Mouse (Mus musculus): ENCODE data around the gene Kcnk4. TPM values are rescaled to one million over a fixed set of nuclear protein-coding genes. Genes with fewer than 3 reads are reported as not detected.
A peak's percentile ranks its signal among the peaks of the same experiment; 100 is the strongest.

The Kcnk4 gene
- polyA plus RNA-seq, 1 experiment from 2014 or later = 0.18 TPM

- Histone ChIP-seq H3K9me3 (ENCODE audit: control insufficient read depth, low read length) (no peaks in the 10 kb centered on the region), H3K27ac (ENCODE audit: low read depth, low read length) (peak overlapping the region; percentile 99), H3K4me2 (peak overlapping the region; percentile 89), H3K4me3 (ENCODE audit: low read depth, low read length) (peak overlapping the region; percentile 77), H3K27me3 (replicated peaks; ENCODE audit: control insufficient read depth, insufficient read depth, low read length) (no peaks in the 10 kb centered on the region), H3K9ac (ENCODE audit: low read depth, low read length) (peak overlapping the region; percentile 84), H3K36me3 (ENCODE audit: control insufficient read depth, insufficient read depth, low read length) (peaks cover 43% of the 10 kb centered on the region), H3K4me1 (replicated peaks; ENCODE audit: control insufficient read depth, insufficient read depth, low read length) (peaks cover 21% of the 10 kb centered on the region)
- ATAC-seq (replicated peaks; ENCODE audit: low FRiP score) (no peak), DNase-seq (ENCODE audit: low spot score) (no peak)
- 7% methylated on average over 11 of the region's 11 CpGs for WGBS
Observed at GRCm38 (mm10) chr19:6909021-6909420, 25.3 kb downstream of the Kcnk4 start.

GRCm38 (mm10) chr19:6907811-6908540, 26.3 kb downstream of the Kcnk4 start:
- H3K9me3 ChIP-seq (ENCODE audit: control insufficient read depth, low read length) = no peaks in the 10 kb centered on the region
- H3K27me3 ChIP-seq (replicated peaks; ENCODE audit: control insufficient read depth, insufficient read depth, low read length) = no peaks in the 10 kb centered on the region
- DNase-seq (ENCODE audit: low spot score) (no peak), ATAC-seq (replicated peaks; ENCODE audit: low FRiP score) (no peak)
- H3K9ac ChIP-seq (ENCODE audit: low read depth, low read length) = peak overlapping the region; percentile 84; the same call in 1 of the 2 replicates
- peaks cover 21% of the 10 kb centered on the region for H3K4me1 ChIP-seq (replicated peaks; ENCODE audit: control insufficient read depth, insufficient read depth, low read length)
- peak overlapping the region; percentile 77 for H3K4me3 ChIP-seq (ENCODE audit: low read depth, low read length)
- no peak overlapping the region for H3K27ac ChIP-seq (ENCODE audit: low read depth, low read length)
- 79% methylated on average over 7 of the region's 7 CpGs for WGBS
- H3K4me2 ChIP-seq = peak overlapping the region; percentile 89
- peaks cover 33% of the 10 kb centered on the region for H3K36me3 ChIP-seq (ENCODE audit: control insufficient read depth, insufficient read depth, low read length)

GRCm38 (mm10) chr19:6907094-6907493, 27.2 kb downstream of the Kcnk4 start:
- ATAC-seq (replicated peaks; ENCODE audit: low FRiP score) (no peak), DNase-seq (ENCODE audit: low spot score) (no peak)
- Histone ChIP-seq H3K27me3 (replicated peaks; ENCODE audit: control insufficient read depth, insufficient read depth, low read length) (no peaks in the 10 kb centered on the region), H3K9ac (ENCODE audit: low read depth, low read length) (no peak overlapping the region), H3K9me3 (ENCODE audit: control insufficient read depth, low read length) (no peaks in the 10 kb centered on the region), H3K36me3 (ENCODE audit: control insufficient read depth, insufficient read depth, low read length) (peaks cover 24% of the 10 kb centered on the region), H3K4me3 (ENCODE audit: low read depth, low read length) (no peak overlapping the region), H3K4me2 (no peak overlapping the region; the same call in 1 of the 2 replicates), H3K27ac (ENCODE audit: low read depth, low read length) (no peak overlapping the region), H3K4me1 (replicated peaks; ENCODE audit: control insufficient read depth, insufficient read depth, low read length) (peaks cover 21% of the 10 kb centered on the region)
- 91% methylated on average over 8 of the region's 8 CpGs for WGBS

GRCm38 (mm10) chr19:6906199-6906598, 28.1 kb downstream of the Kcnk4 start:
- Histone ChIP-seq H3K4me3 (ENCODE audit: low read depth, low read length) (no peak overlapping the region), H3K27ac (ENCODE audit: low read depth, low read length) (no peak overlapping the region), H3K4me2 (no peak overlapping the region), H3K4me1 (replicated peaks; ENCODE audit: control insufficient read depth, insufficient read depth, low read length) (peaks cover 18% of the 10 kb centered on the region), H3K36me3 (ENCODE audit: control insufficient read depth, insufficient read depth, low read length) (peaks cover 17% of the 10 kb centered on the region), H3K9ac (ENCODE audit: low read depth, low read length) (no peak overlapping the region), H3K9me3 (ENCODE audit: control insufficient read depth, low read length) (no peaks in the 10 kb centered on the region), H3K27me3 (replicated peaks; ENCODE audit: control insufficient read depth, insufficient read depth, low read length) (no peaks in the 10 kb centered on the region)
- 78% methylated on average over 3 of the region's 3 CpGs for WGBS
- no peak for ATAC-seq (replicated peaks; ENCODE audit: low FRiP score)
- no peak for DNase-seq (ENCODE audit: low spot score)

GRCm38 (mm10) chr19:6905498-6906159, 28.7 kb downstream of the Kcnk4 start:
- Histone ChIP-seq H3K27ac (ENCODE audit: low read depth, low read length) (no peak overlapping the region), H3K9ac (ENCODE audit: low read depth, low read length) (no peak overlapping the region), H3K27me3 (replicated peaks; ENCODE audit: control insufficient read depth, insufficient read depth, low read length) (no peaks in the 10 kb centered on the region), H3K4me3 (ENCODE audit: low read depth, low read length) (no peak overlapping the region), H3K4me1 (replicated peaks; ENCODE audit: control insufficient read depth, insufficient read depth, low read length) (peaks cover 14% of the 10 kb centered on the region), H3K9me3 (ENCODE audit: control insufficient read depth, low read length) (no peaks in the 10 kb centered on the region), H3K4me2 (no peak overlapping the region), H3K36me3 (ENCODE audit: control insufficient read depth, insufficient read depth, low read length) (peaks cover 17% of the 10 kb centered on the region)
- DNase-seq (ENCODE audit: low spot score) (no peak), ATAC-seq (replicated peaks; ENCODE audit: low FRiP score) (no peak)
- 95% methylated on average over 11 of the region's 11 CpGs for WGBS

- DNase-seq (ENCODE audit: low spot score) = no peak
- H3K9me3 ChIP-seq (ENCODE audit: control insufficient read depth, low read length) = no peaks in the 10 kb centered on the region
- peaks cover 17% of the 10 kb centered on the region for H3K36me3 ChIP-seq (ENCODE audit: control insufficient read depth, insufficient read depth, low read length)
- no peak overlapping the region for H3K4me2 ChIP-seq
- 77% methylated on average over 2 of the region's 2 CpGs for WGBS
- H3K4me3 ChIP-seq (ENCODE audit: low read depth, low read length) = no peak overlapping the region
- no peak for ATAC-seq (replicated peaks; ENCODE audit: low FRiP score)
- peaks cover 14% of the 10 kb centered on the region for H3K4me1 ChIP-seq (replicated peaks; ENCODE audit: control insufficient read depth, insufficient read depth, low read length)
- H3K9ac ChIP-seq (ENCODE audit: low read depth, low read length) = no peak overlapping the region
- H3K27ac ChIP-seq (ENCODE audit: low read depth, low read length) = no peak overlapping the region
- H3K27me3 ChIP-seq (replicated peaks; ENCODE audit: control insufficient read depth, insufficient read depth, low read length) = no peaks in the 10 kb centered on the region
Observed at GRCm38 (mm10) chr19:6904846-6905245, 29.5 kb downstream of the Kcnk4 start.

- ATAC-seq (replicated peaks; ENCODE audit: low FRiP score) (no peak), DNase-seq (ENCODE audit: low spot score) (no peak)
- peaks cover 15% of the 10 kb centered on the region for H3K36me3 ChIP-seq (ENCODE audit: control insufficient read depth, insufficient read depth, low read length)
- H3K27me3 ChIP-seq (replicated peaks; ENCODE audit: control insufficient read depth, insufficient read depth, low read length) = no peaks in the 10 kb centered on the region
- H3K4me1 ChIP-seq (replicated peaks; ENCODE audit: control insufficient read depth, insufficient read depth, low read length) = peaks cover 5% of the 10 kb centered on the region
- no peaks in the 10 kb centered on the region for H3K9me3 ChIP-seq (ENCODE audit: control insufficient read depth, low read length)
- no peak overlapping the region for H3K27ac ChIP-seq (ENCODE audit: low read depth, low read length)
- no peak overlapping the region for H3K4me3 ChIP-seq (ENCODE audit: low read depth, low read length)
- H3K4me2 ChIP-seq = no peak overlapping the region
- WGBS = 98% methylated on average over 1 of the region's 1 CpGs
- H3K9ac ChIP-seq (ENCODE audit: low read depth, low read length) = no peak overlapping the region
Observed at GRCm38 (mm10) chr19:6903031-6903430, 31.3 kb downstream of the Kcnk4 start.

GRCm38 (mm10) chr19:6899641-6900040, 34.7 kb downstream of the Kcnk4 start:
- Histone ChIP-seq H3K4me1 (replicated peaks; ENCODE audit: control insufficient read depth, insufficient read depth, low read length) (no peaks in the 10 kb centered on the region), H3K27ac (ENCODE audit: low read depth, low read length) (no peak overlapping the region), H3K4me2 (no peak overlapping the region), H3K27me3 (replicated peaks; ENCODE audit: control insufficient read depth, insufficient read depth, low read length) (no peaks in the 10 kb centered on the region), H3K36me3 (ENCODE audit: control insufficient read depth, insufficient read depth, low read length) (peaks cover 2% of the 10 kb centered on the region; the same call in 1 of the 2 replicates), H3K9ac (ENCODE audit: low read depth, low read length) (no peak overlapping the region), H3K4me3 (ENCODE audit: low read depth, low read length) (no peak overlapping the region), H3K9me3 (ENCODE audit: control insufficient read depth, low read length) (no peaks in the 10 kb centered on the region)
- DNase-seq (ENCODE audit: low spot score) = no peak
- ATAC-seq (replicated peaks; ENCODE audit: low FRiP score) = no peak
- 78% methylated on average over 4 of the region's 4 CpGs for WGBS

All from liver, embryonic 11.5 days (tissue).